Comparison of ENCODE assay signal across 25 mouse cellular contexts in the genomic region with DNA sequence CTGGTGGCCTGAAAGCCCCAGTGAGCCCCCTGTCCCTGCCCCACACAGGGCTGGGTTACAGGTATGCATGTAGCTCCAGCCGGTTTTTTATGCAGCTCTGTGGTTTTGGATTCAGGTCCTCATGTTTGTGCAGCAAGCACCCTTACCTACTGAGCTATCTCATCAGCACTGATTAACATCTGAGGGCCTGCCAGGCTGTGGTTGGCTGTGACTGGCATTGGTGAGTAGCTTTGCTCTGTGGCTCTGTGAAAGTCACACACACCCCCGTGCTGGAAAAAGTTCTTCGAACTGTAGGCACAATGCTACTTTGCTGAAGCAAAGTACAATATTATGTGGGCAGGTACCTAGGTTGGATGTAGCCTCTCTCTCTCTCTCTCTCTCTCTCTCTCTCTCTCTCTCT.
DNase-seq lines count a peak whose midpoint lies in the region; ATAC-seq and TF ChIP-seq lines count a peak whose summit lies in the region.
"Had no signal": no experiment of that assay in that cellular context is flagged by ENCODE, and none has a peak within 500 bp of the region (broad histone marks: within the 10 kb centered on the region; RNA-seq: fewer than 3 reads in every experiment).

No protein-coding gene starts in this region.

- WGBS in intestine, postnatal 0 days = 76% methylated on average over 3 of the region's 3 CpGs

- H3K4me3 ChIP-seq in intestine, postnatal 0 days (ENCODE audit: low read depth, low read length) = no peak overlapping the region
- H3K4me3 ChIP-seq: erythroblast, embryonic 14.5 days; heart, embryonic 13.5 days; hindbrain, embryonic 15.5 days; liver, embryonic 12.5 days had no signal

- no peak overlapping the region for H3K4me2 ChIP-seq in intestine, postnatal 0 days (replicated peaks; ENCODE audit: low read depth)
- H3K4me2 ChIP-seq: heart, embryonic 13.5 days; hindbrain, embryonic 15.5 days; liver, embryonic 12.5 days; midbrain, embryonic 11.5 days had no signal

- TF ChIP-seq CTCF in intestine, postnatal 0 days (IDR thresholded peaks at IDR 0.05; ENCODE audit: low read depth) = no peak

- H3K27me3 ChIP-seq in intestine, postnatal 0 days (replicated peaks; ENCODE audit: control insufficient read depth, insufficient read depth, low read length) = no peaks in the 10 kb centered on the region
- H3K27me3 ChIP-seq: hindbrain, embryonic 15.5 days; liver, embryonic 12.5 days had no signal

- H3K9ac ChIP-seq in intestine, postnatal 0 days (ENCODE audit: low read depth, low read length) = no peak overlapping the region
- H3K9ac ChIP-seq: heart, embryonic 13.5 days; hindbrain, embryonic 15.5 days; liver, embryonic 12.5 days; liver, postnatal 0 days had no signal

- no peaks in the 10 kb centered on the region for H3K9me3 ChIP-seq in intestine, postnatal 0 days (ENCODE audit: control insufficient read depth)
- H3K9me3 ChIP-seq: heart, embryonic 13.5 days; hindbrain, embryonic 15.5 days; liver, embryonic 12.5 days had no signal

- no peaks in the 10 kb centered on the region for H3K4me1 ChIP-seq in intestine, postnatal 0 days (replicated peaks; ENCODE audit: control insufficient read depth, insufficient read depth, low read length)
- H3K4me1 ChIP-seq: liver, embryonic 12.5 days had no signal

- no peak overlapping the region for H3K27ac ChIP-seq in intestine, postnatal 0 days (ENCODE audit: low read depth, low read length)
- H3K27ac ChIP-seq: heart, embryonic 13.5 days; hindbrain, embryonic 15.5 days; liver, embryonic 12.5 days had no signal

- peak; percentile 29; the same call in 1 of the 2 replicates for ATAC-seq in frontal cortex, adult (ENCODE audit: low TSS enrichment)
- ATAC-seq in intestine, postnatal 0 days = no peak
- ATAC-seq: activated CD4-positive, CD25-positive, alpha-beta regulatory T cell, adult 4 months; forebrain, embryonic 16.5 days; inflammation-experienced regulatory T-cells, adult 6 months; liver, embryonic 12.5 days; liver, postnatal 0 days; midbrain, embryonic 16.5 days had no signal

- no peak for DNase-seq in frontal cortex, postnatal 14 days (ENCODE audit: low spot score in 2 of 2)
- DNase-seq in layer of hippocampus, adult 11-12 months (ENCODE audit: low spot score) = peak; percentile 25
- no peak for DNase-seq in layer of hippocampus, postnatal 10 days (ENCODE audit: low spot score in 2 of 2)
- DNase-seq in right cerebral cortex, adult 18-20 months = peak; percentile 71
- DNase-seq in right cerebral cortex, postnatal 14 days = no peak
- peak; percentile 80 for DNase-seq in brain, adult 2 months (ENCODE audit: low read depth, low spot score)
- DNase-seq: adrenal gland, adult 2 months; adrenal gland, postnatal 36 days; cerebellum, adult 2 months; gastrocnemius, postnatal 10 days; heart, postnatal 10 days; liver, postnatal 0 days; lung, postnatal 36 days; thymus, postnatal 4 days had no signal

- H3K36me3 ChIP-seq in intestine, postnatal 0 days (ENCODE audit: control insufficient read depth, insufficient read depth) = no peaks in the 10 kb centered on the region; the same call in 1 of the 2 replicates
- H3K36me3 ChIP-seq: heart, embryonic 13.5 days; hindbrain, embryonic 15.5 days; liver, embryonic 12.5 days had no signal

Comparison
In these comparisons a context has a peak if more than half of its experiments do, and no peak if none do; other contexts are left out.
1. DNase-seq: peak in layer of hippocampus, adult 11-12 months (single experiment), right cerebral cortex, adult 18-20 months (single experiment) and brain, adult 2 months (single experiment); none in frontal cortex, postnatal 14 days (0 of 2), layer of hippocampus, postnatal 10 days (0 of 2) and right cerebral cortex, postnatal 14 days (single experiment).